Mouse (Mus musculus) midbrain, embryonic 11.5 days (tissue): ENCODE data around the gene Basp1. TPM values are rescaled to one million over a fixed set of nuclear protein-coding genes. Genes with fewer than 3 reads are reported as not detected.

Experiments used
- ATAC-seq: fragments of 200-750 bp; cut with Nextera tagmentation; 2 replicates; pipeline ENCODE4 v1.8.0; 2017; ENCODE audit warnings: moderate TSS enrichment, moderate library complexity; ENCODE audit not compliant: low FRiP score
- DNase-seq: peaks from one replicate; pipeline ENCODE4 v3.0.0; 2015; ENCODE audit warnings: low spot score; ENCODE audit errors: missing footprints
- H3K27ac ChIP-seq: fragments of 300-500 bp; sonication (generic); 2 replicates; pipeline ENCODE4 v1.5.1; 2014; ENCODE audit warnings: low read depth, low read length
- H3K27me3 ChIP-seq: fragments of 300-500 bp; sonication (generic); 2 replicates; pipeline ENCODE4 v1.6.1; 2014; ENCODE audit warnings: mild to moderate bottlenecking, low read length, moderate library complexity, mixed read lengths; ENCODE audit not compliant: control insufficient read depth, insufficient read depth
- H3K36me3 ChIP-seq: fragments of 300-500 bp; sonication (generic); 2 replicates; pipeline ENCODE4 v1.6.1; 2014; ENCODE audit warnings: mild to moderate bottlenecking, low read length, moderate library complexity, mixed read lengths; ENCODE audit not compliant: control insufficient read depth, insufficient read depth
- H3K4me1 ChIP-seq: fragments of 300-500 bp; sonication (generic); 2 replicates; pipeline ENCODE4 v1.6.1; 2014; ENCODE audit warnings: low read length; ENCODE audit not compliant: control insufficient read depth, insufficient read depth
- H3K4me2 ChIP-seq: fragments of 300-500 bp; sonication (generic); 2 replicates; pipeline ENCODE4 v1.6.1; 2014; ENCODE audit warnings: mild to moderate bottlenecking, moderate library complexity
- H3K4me3 ChIP-seq: fragments of 300-500 bp; sonication (generic); 2 replicates; pipeline ENCODE4 v1.5.1; 2014; ENCODE audit warnings: low read depth, low read length
- H3K9ac ChIP-seq: fragments of 300-500 bp; sonication (generic); 2 replicates; pipeline ENCODE4 v1.6.1; 2014; ENCODE audit warnings: low read length
- H3K9me3 ChIP-seq: fragments of 300-500 bp; sonication (generic); 2 replicates; pipeline ENCODE4 v1.6.1; 2016; ENCODE audit warnings: low read length; ENCODE audit not compliant: control insufficient read depth
- WGBS: fragments of 180-500 bp; shearing (Covaris S2); extraction: QIAGEN DNeasy Blood & Tissue Kit; methylation state at CpG from one replicate; pipeline ENCODE4 v1.1.7; 2014; 5-methylcytosine and 5-hydroxymethylcytosine counted together
- polyA plus RNA-seq: library from polyadenylated mRNA; unstranded; fragments of >200 nt; fragmentation: Nextera tagmentation; extraction: Ambion mirVana; gene quantifications from 2 replicates; pipeline ENCODE4 v1.2.1, GENCODE M21; 2014

Gene Basp1
- polyA plus RNA-seq, 1 experiment from 2014 or later: 217 TPM

- DNase-seq (no peak), ATAC-seq (no peak)
- 70% methylated on average over 4 of the region's 4 CpGs for WGBS
- H3K4me3 ChIP-seq: no peak overlapping the region
- H3K27me3 ChIP-seq: no peaks in the 10 kb centered on the region
- no peaks in the 10 kb centered on the region for H3K36me3 ChIP-seq
- no peak overlapping the region for H3K27ac ChIP-seq
- no peaks in the 10 kb centered on the region for H3K9me3 ChIP-seq
- H3K4me1 ChIP-seq: peaks cover 4% of the 10 kb centered on the region
- H3K9ac ChIP-seq: no peak overlapping the region
- no peak overlapping the region for H3K4me2 ChIP-seq
These were observed 82.6 kb downstream of the Basp1 start for GRCm38 (mm10) chr15:25330946-25331345.

DNA sequence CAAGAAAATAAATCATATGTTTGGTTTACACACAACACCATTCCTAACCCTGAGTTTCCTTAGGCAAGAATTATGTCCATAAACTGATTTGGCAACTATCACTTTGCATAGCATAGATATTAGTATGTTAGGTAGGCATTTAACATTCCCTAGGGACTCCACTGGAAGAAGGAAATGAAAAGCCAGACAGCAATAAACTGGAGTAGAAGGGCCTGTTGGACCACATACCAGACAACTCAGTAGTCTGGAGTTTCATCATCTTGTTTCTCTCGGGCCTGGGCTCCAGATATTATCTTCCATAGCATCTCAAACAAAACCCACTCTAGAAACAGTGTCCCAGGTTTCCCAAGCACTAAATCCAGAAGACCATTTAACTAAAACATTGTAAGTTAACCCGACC is 91.0 kb downstream of the Basp1 start:
- Histone ChIP-seq H3K27me3 (no peaks in the 10 kb centered on the region), H3K4me2 (no peak overlapping the region), H3K9me3 (no peaks in the 10 kb centered on the region), H3K36me3 (no peaks in the 10 kb centered on the region), H3K27ac (no peak overlapping the region), H3K9ac (no peak overlapping the region), H3K4me3 (no peak overlapping the region), H3K4me1 (no peaks in the 10 kb centered on the region)
- DNase-seq (no peak), ATAC-seq (no peak)
- 78% methylated on average over 2 of the region's 2 CpGs for WGBS

- no peak overlapping the region for H3K4me3 ChIP-seq
- ATAC-seq (no peak), DNase-seq (no peak)
- no peak overlapping the region for H3K4me2 ChIP-seq
- no peaks in the 10 kb centered on the region for H3K27me3 ChIP-seq
- H3K36me3 ChIP-seq: no peaks in the 10 kb centered on the region
- H3K27ac ChIP-seq: no peak overlapping the region
- WGBS: 94% methylated on average over 3 of the region's 3 CpGs
- no peak overlapping the region for H3K9ac ChIP-seq
- H3K9me3 ChIP-seq: no peaks in the 10 kb centered on the region
- no peaks in the 10 kb centered on the region for H3K4me1 ChIP-seq
These were observed 91.5 kb downstream of the Basp1 start for GRCm38 (mm10) chr15:25322111-25322510.

DNA sequence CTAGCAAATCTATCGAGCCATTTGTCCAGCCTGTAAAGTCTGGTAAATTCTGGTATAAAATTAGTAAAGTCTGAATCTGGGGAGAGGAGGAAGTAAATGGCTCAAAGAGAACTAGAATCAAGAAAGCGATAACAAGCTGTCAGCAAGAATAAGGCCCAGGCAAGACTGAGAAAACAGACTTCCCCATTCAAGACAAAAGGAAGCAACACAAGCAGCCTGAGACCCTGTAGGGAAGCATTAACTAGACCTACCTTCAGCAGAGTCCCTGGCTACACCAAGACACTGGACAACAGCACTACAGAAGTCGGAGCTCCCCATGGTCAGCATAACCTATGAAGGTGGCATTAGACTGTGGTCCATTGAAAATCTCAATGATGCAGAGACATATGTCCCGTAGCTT is 91.9 kb downstream of the Basp1 start:
- Histone ChIP-seq H3K4me1 (no peaks in the 10 kb centered on the region), H3K4me3 (no peak overlapping the region), H3K9ac (no peak overlapping the region), H3K27ac (no peak overlapping the region), H3K4me2 (no peak overlapping the region), H3K9me3 (no peaks in the 10 kb centered on the region), H3K27me3 (no peaks in the 10 kb centered on the region), H3K36me3 (no peaks in the 10 kb centered on the region)
- DNase-seq (no peak), ATAC-seq (no peak)
- WGBS: 90% methylated on average over 4 of the region's 4 CpGs

GRCm38 (mm10) chr15:25314471-25314870 is 99.1 kb downstream of the Basp1 start:
- no peak for DNase-seq
- Histone ChIP-seq H3K27me3 (no peaks in the 10 kb centered on the region), H3K9me3 (no peaks in the 10 kb centered on the region), H3K9ac (no peak overlapping the region), H3K4me2 (no peak overlapping the region), H3K27ac (no peak overlapping the region), H3K4me3 (no peak overlapping the region), H3K36me3 (no peaks in the 10 kb centered on the region), H3K4me1 (no peaks in the 10 kb centered on the region)
- WGBS: 89% methylated on average over 3 of the region's 3 CpGs
- no peak for ATAC-seq

Other genes with a start within 250 kb of the Basp1 start
- gene Myo10, start 208.8 kb upstream of the Basp1 start, polyA plus RNA-seq: 72.8 and 75.4 TPM in 2 replicates